Mouse (Mus musculus): ENCODE results near the gene Alkbh6. TPM values are rescaled to one million over a fixed set of nuclear protein-coding genes. Genes with fewer than 3 reads are reported as not detected.

The Alkbh6 gene
- polyA plus RNA-seq, 1 experiment from 2014 or later: 123 TPM

- Histone ChIP-seq H3K9ac (no peak overlapping the region), H3K27me3 (peaks cover 39% of the 10 kb centered on the region), H3K4me2 (no peak overlapping the region), H3K9me3 (no peaks in the 10 kb centered on the region), H3K4me1 (replicated peaks) (peaks cover 44% of the 10 kb centered on the region), H3K36me3 (no peaks in the 10 kb centered on the region), H3K27ac (replicated peaks) (no peak overlapping the region), H3K4me3 (no peak overlapping the region)
- ATAC-seq (ENCODE audit: low read depth): no peak
- 77% methylated on average over 6 of the region's 6 CpGs for WGBS
Observed at GRCm38 (mm10) chr7:30335688-30336087, 27.2 kb downstream of the Alkbh6 start.

GRCm38 (mm10) chr7:30336384-30336783 is 27.9 kb downstream of the Alkbh6 start:
- Histone ChIP-seq H3K4me2 (peak overlapping the region; percentile 9; the same call in 1 of the 2 replicates), H3K9ac (no peak overlapping the region), H3K36me3 (no peaks in the 10 kb centered on the region), H3K4me1 (replicated peaks) (peaks cover 39% of the 10 kb centered on the region), H3K4me3 (no peak overlapping the region), H3K27me3 (peaks cover 39% of the 10 kb centered on the region), H3K27ac (replicated peaks) (no peak overlapping the region), H3K9me3 (no peaks in the 10 kb centered on the region)
- 3% methylated on average over 9 of the region's 9 CpGs for WGBS
- ATAC-seq (ENCODE audit: low read depth): 0 out of 2 replicates have a peak, but pooled peaks have one; percentile 10

- ATAC-seq (ENCODE audit: low read depth): no peak
- Histone ChIP-seq H3K27ac (replicated peaks) (no peak overlapping the region), H3K4me3 (no peak overlapping the region), H3K36me3 (no peaks in the 10 kb centered on the region), H3K27me3 (peaks cover 39% of the 10 kb centered on the region), H3K9ac (no peak overlapping the region), H3K4me2 (no peak overlapping the region), H3K4me1 (replicated peaks) (peaks cover 9% of the 10 kb centered on the region), H3K9me3 (no peaks in the 10 kb centered on the region)
- whole genome bisulfite sequencing: 69% methylated on average over 5 of the region's 5 CpGs
Observed at GRCm38 (mm10) chr7:30339432-30340109, 31.1 kb downstream of the Alkbh6 start.

- H3K36me3 ChIP-seq: no peaks in the 10 kb centered on the region
- H3K4me1 ChIP-seq (replicated peaks): peaks cover 15% of the 10 kb centered on the region
- WGBS: 28% methylated on average over 21 of the region's 21 CpGs
- no peak overlapping the region for H3K4me2 ChIP-seq
- ATAC-seq (ENCODE audit: low read depth): no peak
- H3K27me3 ChIP-seq: peaks cover 62% of the 10 kb centered on the region
- no peaks in the 10 kb centered on the region for H3K9me3 ChIP-seq
- no peak overlapping the region for H3K27ac ChIP-seq (replicated peaks)
- no peak overlapping the region for H3K9ac ChIP-seq
- H3K4me3 ChIP-seq: no peak overlapping the region
Observed at GRCm38 (mm10) chr7:30346635-30347379, 38.3 kb downstream of the Alkbh6 start.

GRCm38 (mm10) chr7:30347828-30348227 is 39.3 kb downstream of the Alkbh6 start:
- ATAC-seq (ENCODE audit: low read depth): peak; percentile 56
- no peak overlapping the region for H3K27ac ChIP-seq (replicated peaks)
- WGBS: 1% methylated on average over 30 of the region's 30 CpGs
- peak overlapping the region; percentile 13; the same call in 1 of the 2 replicates for H3K4me3 ChIP-seq
- H3K36me3 ChIP-seq: no peaks in the 10 kb centered on the region
- peaks cover 57% of the 10 kb centered on the region for H3K27me3 ChIP-seq
- no peaks in the 10 kb centered on the region for H3K9me3 ChIP-seq
- peak overlapping the region; percentile 46 for H3K4me2 ChIP-seq
- H3K9ac ChIP-seq: peak overlapping the region; percentile 38; the same call in 1 of the 2 replicates
- peaks cover 15% of the 10 kb centered on the region for H3K4me1 ChIP-seq (replicated peaks)

GRCm38 (mm10) chr7:30353279-30353822 is 44.8 kb downstream of the Alkbh6 start:
- peaks cover 36% of the 10 kb centered on the region for H3K36me3 ChIP-seq
- peaks cover 29% of the 10 kb centered on the region for H3K4me1 ChIP-seq (replicated peaks)
- peaks cover 20% of the 10 kb centered on the region for H3K27me3 ChIP-seq
- H3K27ac ChIP-seq (replicated peaks): no peak overlapping the region; the same call in 1 of the 2 replicates
- H3K9me3 ChIP-seq: no peaks in the 10 kb centered on the region
- no peak overlapping the region for H3K9ac ChIP-seq
- no peak overlapping the region for H3K4me3 ChIP-seq
- ATAC-seq (ENCODE audit: low read depth): 0 out of 2 replicates have a peak, but pooled peaks have one; percentile 48
- no peak overlapping the region for H3K4me2 ChIP-seq
- 18% methylated on average over 6 of the region's 6 CpGs for WGBS

- Histone ChIP-seq H3K4me2 (no peak overlapping the region), H3K4me1 (replicated peaks) (peaks cover 36% of the 10 kb centered on the region), H3K27ac (replicated peaks) (no peak overlapping the region; the same call in 1 of the 2 replicates), H3K27me3 (peaks cover 13% of the 10 kb centered on the region), H3K4me3 (no peak overlapping the region), H3K36me3 (peaks cover 38% of the 10 kb centered on the region), H3K9ac (no peak overlapping the region), H3K9me3 (no peaks in the 10 kb centered on the region)
- 81% methylated on average over 4 of the region's 4 CpGs for WGBS
- no peak for ATAC-seq (ENCODE audit: low read depth)
Observed at GRCm38 (mm10) chr7:30354059-30354458, 45.5 kb downstream of the Alkbh6 start.

GRCm38 (mm10) chr7:30358378-30359186 is 50.1 kb downstream of the Alkbh6 start:
- ATAC-seq (ENCODE audit: low read depth): no peak
- Histone ChIP-seq H3K4me3 (peak overlapping the region; percentile 21; the same call in 1 of the 2 replicates), H3K4me1 (replicated peaks) (peaks cover 76% of the 10 kb centered on the region), H3K9ac (peak overlapping the region; percentile 60), H3K27ac (replicated peaks) (no peak overlapping the region), H3K27me3 (no peaks in the 10 kb centered on the region), H3K9me3 (no peaks in the 10 kb centered on the region), H3K36me3 (peaks cover 54% of the 10 kb centered on the region), H3K4me2 (peak overlapping the region; percentile 83)
- 40% methylated on average over 7 of the region's 7 CpGs for WGBS

- WGBS: 55% methylated on average over 31 of the region's 31 CpGs
- H3K36me3 ChIP-seq: peaks cover 53% of the 10 kb centered on the region
- H3K4me1 ChIP-seq (replicated peaks): peaks cover 71% of the 10 kb centered on the region
- peak overlapping the region; percentile 60 for H3K9ac ChIP-seq
- H3K9me3 ChIP-seq: no peaks in the 10 kb centered on the region
- H3K27me3 ChIP-seq: peaks cover 3% of the 10 kb centered on the region; the same call in 1 of the 2 replicates
- no peak for ATAC-seq (ENCODE audit: low read depth)
- no peak overlapping the region for H3K27ac ChIP-seq (replicated peaks)
- peak overlapping the region; percentile 83 for H3K4me2 ChIP-seq
- peak overlapping the region; percentile 21 for H3K4me3 ChIP-seq
Observed at GRCm38 (mm10) chr7:30359276-30359865, 50.9 kb downstream of the Alkbh6 start.

- H3K4me1 ChIP-seq (replicated peaks): peaks cover 68% of the 10 kb centered on the region
- no peak for ATAC-seq (ENCODE audit: low read depth)
- peaks cover 10% of the 10 kb centered on the region for H3K27me3 ChIP-seq
- H3K27ac ChIP-seq (replicated peaks): no peak overlapping the region
- peaks cover 46% of the 10 kb centered on the region for H3K36me3 ChIP-seq
- H3K9me3 ChIP-seq: no peaks in the 10 kb centered on the region
- peak overlapping the region; percentile 60; the same call in 1 of the 2 replicates for H3K9ac ChIP-seq
- H3K4me2 ChIP-seq: peak overlapping the region; percentile 83
- 93% methylated on average over 17 of the region's 17 CpGs for WGBS
- peak overlapping the region; percentile 21 for H3K4me3 ChIP-seq
Observed at GRCm38 (mm10) chr7:30360028-30360427, 51.5 kb downstream of the Alkbh6 start.

GRCm38 (mm10) chr7:30362652-30363343 is 54.3 kb downstream of the Alkbh6 start, which contains the start of gene Lrfn3:
TSS of gene Lrfn3 (minus strand) at chr7:30362772.
- H3K4me2 ChIP-seq: peak within 1 kb of the TSS; percentile 83
- peak; percentile 83 for ATAC-seq (ENCODE audit: low read depth)
- peak within 1 kb of the TSS; percentile 96 for H3K9ac ChIP-seq
- peak within 1 kb of the TSS; percentile 54 for H3K27ac ChIP-seq (replicated peaks)
- peaks cover 22% of the 10 kb centered on the region for H3K36me3 ChIP-seq
- peak within 1 kb of the TSS; percentile 70 for H3K4me3 ChIP-seq
- H3K9me3 ChIP-seq: no peaks in the 10 kb centered on the region
- peaks cover 57% of the 10 kb centered on the region for H3K4me1 ChIP-seq (replicated peaks)
- peaks cover 19% of the 10 kb centered on the region for H3K27me3 ChIP-seq
- WGBS: 1% methylated on average over 51 of the region's 55 CpGs
